Mouse (Mus musculus) adrenal gland, adult 18-20 months (tissue): ENCODE data around the gene Defb36. TPM values are rescaled to one million over a fixed set of nuclear protein-coding genes. Genes with fewer than 3 reads are reported as not detected.

Experiments
- DNase-seq, 2 experiments: peaks; one replicate each; pipeline ENCODE4 v3.0.0; 2021 to 2022; ENCODE audit warnings: low spot score in 2 of 2
- long read RNA-seq, 2 experiments: library from polyadenylated mRNA; stranded (forward); transcript quantifications; one replicate each; pipeline ENCODE4 v2.0.0; 2021
- total RNA-seq, 2 experiments: library from RNA; stranded (reverse); gene quantifications; 1 replicate in 1 of 2; 2 replicates in 1 of 2; pipeline ENCODE4 v1.2.3; 2021

Defb36 gene
- total RNA-seq = not detected
- long read RNA-seq, experiment 1 = 0 reads
- long read RNA-seq, experiment 2 = 0 reads

GRCm38 (mm10) chr2:152604057-152604456 is at the start of gene Defb36:
TSS of gene Defb36 (plus strand) at chr2:152604327.
- peak; percentile 70 for DNase-seq

DNA sequence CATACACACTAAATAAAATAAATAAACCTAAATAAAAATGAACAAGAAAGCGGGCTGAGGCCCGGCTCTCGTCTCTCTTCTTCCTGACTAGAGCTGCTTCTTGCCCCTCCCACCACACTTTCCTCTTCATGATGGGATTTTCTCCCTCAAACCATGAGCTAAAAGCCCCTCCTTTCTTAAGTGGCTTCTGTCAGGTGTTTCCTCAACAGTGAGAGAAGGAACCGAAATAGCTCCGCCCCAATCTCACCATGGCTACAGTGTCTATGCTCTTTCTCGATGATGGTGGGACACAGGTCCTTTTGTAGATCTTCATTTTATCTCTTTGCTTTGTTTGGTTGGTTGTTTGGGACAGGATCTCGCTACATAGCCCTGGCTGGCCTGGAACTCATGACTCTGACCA is 47.5 kb upstream of the Defb36 start:
- no peak for DNase-seq

GRCm38 (mm10) chr2:152569038-152569437 is 35.1 kb upstream of the Defb36 start, which contains the start of gene Gm17416:
TSS of gene Gm17416 (plus strand) at chr2:152569338.
- DNase-seq = no peak

GRCm38 (mm10) chr2:152569881-152570280 is 34.2 kb upstream of the Defb36 start:
- DNase-seq = no peak

DNA sequence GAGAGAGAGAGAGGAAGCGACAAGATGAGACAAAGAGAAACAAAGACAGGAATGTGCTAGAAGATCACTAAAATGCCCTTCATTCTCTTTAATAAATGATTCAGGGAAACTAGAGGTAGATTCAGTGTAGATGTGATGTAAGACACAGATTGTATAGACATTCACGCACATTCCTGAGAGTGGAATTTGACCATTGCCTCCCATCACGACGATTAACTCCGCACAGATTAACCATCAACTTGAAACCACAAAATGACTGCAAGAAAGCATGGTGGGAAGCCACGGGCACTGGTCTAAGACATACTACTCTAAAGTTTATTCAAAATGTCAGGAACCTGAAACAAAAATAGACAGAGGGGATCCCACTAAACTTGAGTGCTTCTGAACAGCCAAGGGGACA is 33.8 kb upstream of the Defb36 start:
- no peak for DNase-seq

DNA sequence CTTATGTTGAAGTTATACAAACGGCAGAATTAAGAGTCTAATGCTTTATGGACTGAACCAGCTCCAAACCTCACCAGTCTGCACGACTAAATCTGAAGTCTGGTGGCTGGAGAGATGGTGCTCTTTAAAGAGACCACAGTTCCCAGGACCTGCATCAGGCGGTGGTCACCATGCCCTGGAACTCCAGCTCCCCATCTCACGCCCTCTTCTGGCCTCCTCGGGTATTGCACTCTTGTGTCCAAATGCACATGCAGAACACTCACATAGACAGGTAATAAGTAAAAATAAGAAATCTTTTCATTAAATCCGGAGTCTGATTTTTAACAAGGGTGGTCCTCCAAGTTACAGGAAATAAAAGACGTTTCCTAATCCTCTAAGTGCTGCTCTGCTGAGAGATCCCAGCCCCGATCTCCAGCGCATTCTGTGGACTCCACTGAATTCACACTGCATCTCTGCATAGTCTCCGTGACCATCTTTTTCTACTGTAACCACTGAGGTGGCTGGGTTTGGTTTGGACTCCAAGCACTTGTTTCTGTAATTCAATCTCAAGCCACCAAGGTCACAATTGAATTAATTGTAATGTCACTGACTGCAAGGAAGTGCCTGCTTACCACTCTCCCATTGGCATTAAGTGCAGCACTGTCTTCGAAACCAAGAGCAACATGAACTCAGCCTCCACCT is 31.9 kb upstream of the Defb36 start, which contains the start of gene Defb21:
Gene Defb21, plus strand, starts transcription at position 631 of the 681 bp plus-strand sequence.
- DNase-seq = no peak

DNA sequence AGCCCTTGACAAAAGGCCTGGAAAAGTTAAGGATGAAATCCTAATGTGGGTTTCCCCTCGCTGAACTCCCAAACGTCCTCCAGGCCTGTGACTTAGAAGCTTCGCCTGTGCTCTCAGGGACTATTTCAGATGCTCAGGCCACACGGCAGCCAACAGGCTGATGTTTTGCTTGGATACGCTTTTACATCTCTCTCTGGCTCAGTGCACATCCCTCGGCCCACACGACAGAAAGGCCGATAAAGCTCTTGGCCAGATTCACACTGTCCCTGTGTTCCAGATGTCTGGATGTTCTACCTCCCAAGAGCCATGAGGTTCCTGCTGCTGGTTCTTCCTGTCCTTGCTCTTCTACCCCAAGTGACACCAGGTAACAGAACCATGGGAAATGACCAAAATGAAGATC is 30.6 kb upstream of the Defb36 start:
- DNase-seq = no peak

DNA sequence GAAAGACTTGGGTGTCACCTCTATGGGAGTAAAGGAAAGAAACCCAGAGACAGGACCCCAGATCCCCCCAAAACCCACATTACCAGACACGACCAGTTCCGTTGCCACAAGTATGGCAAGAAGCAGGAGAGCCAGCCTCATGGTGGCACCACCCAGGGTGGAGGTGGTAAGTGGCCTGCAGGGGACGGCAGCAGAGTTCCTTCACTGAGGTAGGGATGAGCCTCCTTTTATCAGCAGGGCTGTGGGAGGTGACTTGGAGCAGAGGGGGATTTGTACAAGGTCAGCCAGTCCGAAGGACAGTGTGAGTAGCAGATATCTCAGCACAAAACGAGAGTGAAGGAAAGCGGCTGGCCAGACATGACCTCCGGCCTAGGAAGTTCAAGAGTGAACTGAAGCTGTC is 24.0 kb upstream of the Defb36 start, which contains the start of gene Defb19:
Gene Defb19, minus strand, starts transcription at position 206 of the 400 bp plus-strand sequence.
- DNase-seq = no peak

DNA sequence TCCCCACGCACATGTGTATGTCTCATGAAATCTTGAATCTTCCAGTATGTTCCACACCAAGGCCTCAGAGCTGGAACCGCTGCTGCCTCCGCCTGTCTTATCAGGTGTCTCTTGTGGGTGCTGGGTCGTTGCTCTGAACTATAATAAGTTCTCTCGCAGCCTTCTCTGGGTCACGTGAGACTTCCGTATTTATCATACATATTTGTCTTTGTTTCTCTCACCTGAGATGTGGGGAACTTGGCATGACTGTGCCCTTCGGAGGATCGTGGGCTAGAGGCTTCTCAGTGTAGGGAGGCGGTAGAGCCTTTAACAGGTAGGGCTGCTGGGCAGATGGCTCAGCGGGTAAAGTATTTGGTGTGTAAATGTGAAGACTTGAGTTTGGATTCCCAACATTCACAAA is 23.5 kb upstream of the Defb36 start:
- no peak for DNase-seq

DNA sequence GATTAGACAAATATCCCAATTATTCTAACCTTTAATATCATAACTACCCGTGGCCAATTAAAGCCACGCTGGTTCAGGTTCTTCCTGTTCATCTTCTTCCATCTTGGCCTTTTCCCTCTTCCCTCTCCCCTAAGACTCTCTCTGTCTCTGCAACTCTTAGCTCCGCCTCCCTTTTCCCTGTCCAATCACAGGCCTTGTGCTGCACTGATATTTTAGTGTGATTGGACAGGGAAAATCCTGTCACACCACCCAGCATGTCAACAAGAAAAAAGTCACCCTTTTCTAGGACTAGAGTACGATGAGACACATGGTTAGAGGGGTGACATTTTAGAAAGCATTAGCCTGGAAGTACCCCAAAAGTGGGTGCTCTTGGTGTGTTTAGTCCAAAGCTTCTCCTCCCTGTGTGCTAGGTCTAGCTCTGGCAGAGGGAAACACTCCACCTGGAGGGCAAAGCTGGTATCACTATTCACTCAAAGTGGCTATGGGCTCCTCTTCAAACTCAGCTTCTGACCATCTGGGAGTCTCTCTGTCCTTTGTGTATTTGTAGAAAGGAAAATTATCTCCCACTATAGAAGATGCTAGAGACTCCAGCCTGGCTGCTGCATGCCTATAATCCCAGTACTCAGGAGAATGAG is 17.1 kb upstream of the Defb36 start:
- DNase-seq = peak in 1 of 2 experiments; percentile 31

GRCm38 (mm10) chr2:152588450-152588849 is 15.7 kb upstream of the Defb36 start:
- DNase-seq = no peak

DNA sequence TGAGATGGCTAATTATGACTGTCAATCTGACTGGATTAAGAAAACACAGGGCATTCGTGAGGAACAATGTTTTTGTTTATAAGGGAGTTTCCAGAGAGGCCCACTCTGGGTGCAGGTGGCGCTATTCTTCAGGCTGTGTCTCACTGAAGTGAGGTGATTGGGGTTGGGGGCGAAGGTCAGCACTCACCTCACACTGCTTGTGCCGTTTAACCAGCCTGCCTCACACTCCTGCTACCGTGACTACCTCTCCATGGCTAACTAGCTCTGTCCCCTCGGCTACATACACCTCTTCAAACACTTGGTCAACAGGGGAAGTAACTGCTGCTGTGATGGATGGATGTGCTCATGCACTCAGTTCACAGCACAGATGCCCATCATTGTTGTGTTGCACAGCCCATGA is 15.1 kb upstream of the Defb36 start:
- DNase-seq = no peak

GRCm38 (mm10) chr2:152599299-152599698 is 4.8 kb upstream of the Defb36 start, which contains the start of gene Defb45:
TSS of gene Defb45 (minus strand) at chr2:152599399.
- no peak for DNase-seq

DNA sequence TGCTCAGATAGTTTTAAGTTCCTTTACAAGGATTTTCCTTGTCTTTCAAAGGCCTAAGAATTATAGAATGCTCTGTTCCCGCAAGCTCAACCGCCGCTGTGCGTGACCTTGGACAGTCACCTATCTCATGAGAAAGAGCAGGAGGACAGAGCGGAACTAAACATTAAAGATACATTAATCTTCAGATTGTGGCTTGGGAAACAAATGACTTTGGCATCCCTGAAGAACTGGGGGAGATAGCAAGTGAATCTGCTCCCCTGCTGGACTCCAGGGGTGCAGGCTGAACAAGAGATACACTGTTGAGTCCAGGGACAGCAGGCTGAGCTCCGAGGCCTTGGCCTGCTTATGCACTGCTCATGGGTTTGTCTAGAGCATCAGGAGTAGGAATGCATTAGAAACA is 4.1 kb upstream of the Defb36 start:
- peak in 1 of 2 experiments; percentile 12 for DNase-seq

- no peak for DNase-seq
Measured at GRCm38 (mm10) chr2:152601275-152601960, 2.7 kb upstream of the Defb36 start.

DNA sequence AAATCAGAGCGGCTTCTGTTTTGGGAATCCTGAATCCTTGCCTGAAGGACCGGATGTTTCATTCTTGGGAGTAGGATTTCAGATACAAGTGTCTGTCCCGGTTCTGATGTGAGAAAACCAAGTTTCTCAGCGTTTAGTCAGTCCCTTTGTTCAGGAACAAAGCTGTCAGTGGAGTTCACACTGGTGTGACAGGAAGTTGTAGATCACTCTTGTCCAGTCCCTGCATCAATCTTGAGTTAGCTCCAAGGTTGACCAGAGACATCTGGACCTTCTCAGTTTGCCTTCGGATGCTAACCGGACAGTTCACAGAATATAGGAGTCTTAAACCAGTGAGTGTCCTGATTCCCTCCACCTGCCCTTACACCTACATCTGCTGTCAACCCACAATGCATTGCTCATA is 3.6 kb downstream of the Defb36 start:
- no peak for DNase-seq

- no peak for DNase-seq
Measured at GRCm38 (mm10) chr2:152608719-152609118, 4.6 kb downstream of the Defb36 start.

- no peak for DNase-seq
Measured at GRCm38 (mm10) chr2:152612193-152612592, 8.1 kb downstream of the Defb36 start.

DNA sequence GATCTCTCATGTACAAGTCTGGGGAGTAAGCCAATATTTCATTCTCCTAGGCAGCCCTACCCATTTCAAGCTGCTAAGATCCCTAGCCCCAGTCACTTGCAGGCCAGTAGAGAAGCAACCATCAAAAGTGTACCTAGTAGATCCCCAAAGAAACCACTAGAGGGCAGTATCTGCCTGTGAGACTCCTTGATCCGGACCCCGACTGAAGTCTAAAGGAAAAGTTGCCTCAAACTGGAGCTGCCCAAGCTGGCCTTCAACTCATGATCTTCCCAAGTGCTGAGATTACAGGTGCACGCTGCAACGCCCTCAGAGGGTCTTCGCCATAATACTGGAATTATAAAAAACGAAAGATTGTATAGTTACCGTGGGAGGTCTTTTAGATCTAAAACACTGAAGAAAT is 11.4 kb downstream of the Defb36 start:
- peak in 1 of 2 experiments; percentile 52 for DNase-seq

- DNase-seq = no peak
Measured at GRCm38 (mm10) chr2:152616470-152616869, 12.3 kb downstream of the Defb36 start.

GRCm38 (mm10) chr2:152617374-152617773 is 13.2 kb downstream of the Defb36 start:
- no peak for DNase-seq
